Mouse (Mus musculus): ENCODE data around the gene Fzr1. TPM values are rescaled to one million over a fixed set of nuclear protein-coding genes. Genes with fewer than 3 reads are reported as not detected.

Gene Fzr1
- polyA plus RNA-seq, 1 experiment: 32.6 TPM

GRCm38 (mm10) chr10:81358841-81359240 is 19.5 kb downstream of the Fzr1 start:
- Histone ChIP-seq H3K4me3 (ENCODE audit: insufficient read depth, low read length) (peak overlapping the region; percentile 76), H3K27ac (ENCODE audit: insufficient read depth, low read depth, low read length) (peak overlapping the region; percentile 99), H3K4me1 (ENCODE audit: control insufficient read depth, insufficient read depth, low read length) (peaks cover 37% of the 10 kb centered on the region)
- TF ChIP-seq CTCF (IDR thresholded peaks at IDR 0.05; ENCODE audit: low read depth, low read length) (no peak), POLR2A (IDR thresholded peaks at IDR 0.05; ENCODE audit: borderline replicate concordance, low read depth, low read length) (no peak)

GRCm38 (mm10) chr10:81358209-81358608 is 20.1 kb downstream of the Fzr1 start:
- Histone ChIP-seq H3K4me1 (ENCODE audit: control insufficient read depth, insufficient read depth, low read length) (peaks cover 40% of the 10 kb centered on the region), H3K4me3 (ENCODE audit: insufficient read depth, low read length) (peak overlapping the region; percentile 76), H3K27ac (ENCODE audit: insufficient read depth, low read depth, low read length) (peak overlapping the region; percentile 99)
- TF ChIP-seq POLR2A (IDR thresholded peaks at IDR 0.05; ENCODE audit: borderline replicate concordance, low read depth, low read length): no peak
- no peak for TF ChIP-seq CTCF (IDR thresholded peaks at IDR 0.05; ENCODE audit: low read depth, low read length)

GRCm38 (mm10) chr10:81356991-81357844 is 21.1 kb downstream of the Fzr1 start, which contains the start of gene Mfsd12:
Gene Mfsd12, plus strand, starts transcription at chr10:81357491.
- Histone ChIP-seq H3K4me3 (ENCODE audit: insufficient read depth, low read length) (peak within 1 kb of the TSS; percentile 76), H3K27ac (ENCODE audit: insufficient read depth, low read depth, low read length) (peak within 1 kb of the TSS; percentile 99), H3K4me1 (ENCODE audit: control insufficient read depth, insufficient read depth, low read length) (peaks cover 39% of the 10 kb centered on the region)
- TF ChIP-seq POLR2A (IDR thresholded peaks at IDR 0.05; ENCODE audit: borderline replicate concordance, low read depth, low read length) (no peak), CTCF (IDR thresholded peaks at IDR 0.05; ENCODE audit: low read depth, low read length) (no peak)

DNA sequence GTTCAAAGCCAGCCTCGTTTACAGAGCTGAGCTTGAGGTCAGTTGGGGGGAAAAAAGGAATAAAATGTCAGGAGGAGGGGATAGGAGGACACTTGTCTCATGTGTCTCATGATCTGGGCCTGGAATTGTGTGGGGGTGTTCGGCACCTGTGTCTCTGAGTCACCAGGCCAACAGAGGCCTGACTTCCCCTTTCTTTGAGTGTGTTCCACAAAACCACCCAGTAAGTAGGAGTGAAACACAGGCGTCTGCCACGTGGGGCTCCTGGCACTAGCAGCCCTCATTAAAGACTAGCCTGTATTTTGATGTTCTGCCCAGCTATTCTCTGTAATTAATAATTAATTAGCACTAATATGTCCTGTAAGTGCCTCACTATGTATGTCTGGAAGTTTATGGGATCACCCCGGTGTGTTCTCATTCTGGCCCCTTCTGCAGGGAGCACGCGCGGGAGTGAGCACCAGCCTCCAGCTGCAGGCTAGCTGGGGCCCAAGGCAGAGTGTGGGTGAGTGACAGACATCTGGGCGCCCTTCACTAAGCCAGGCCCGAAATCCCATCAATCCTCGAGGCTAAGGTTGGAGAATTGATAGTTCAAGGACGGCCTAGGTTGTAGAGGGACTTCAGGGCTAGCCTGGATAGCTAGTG is 21.8 kb downstream of the Fzr1 start:
- Histone ChIP-seq H3K27ac (ENCODE audit: insufficient read depth, low read depth, low read length) (peak overlapping the region; percentile 98), H3K4me1 (ENCODE audit: control insufficient read depth, insufficient read depth, low read length) (peaks cover 41% of the 10 kb centered on the region), H3K4me3 (ENCODE audit: insufficient read depth, low read length) (peak overlapping the region; percentile 66)
- TF ChIP-seq CTCF (IDR thresholded peaks at IDR 0.05; ENCODE audit: low read depth, low read length): no peak
- no peak for TF ChIP-seq POLR2A (IDR thresholded peaks at IDR 0.05; ENCODE audit: borderline replicate concordance, low read depth, low read length)

GRCm38 (mm10) chr10:81355533-81355932 is 22.8 kb downstream of the Fzr1 start:
- Histone ChIP-seq H3K27ac (ENCODE audit: insufficient read depth, low read depth, low read length) (peak overlapping the region; percentile 98), H3K4me3 (ENCODE audit: insufficient read depth, low read length) (no peak overlapping the region), H3K4me1 (ENCODE audit: control insufficient read depth, insufficient read depth, low read length) (peaks cover 40% of the 10 kb centered on the region)
- TF ChIP-seq CTCF (IDR thresholded peaks at IDR 0.05; ENCODE audit: low read depth, low read length) (no peak), POLR2A (IDR thresholded peaks at IDR 0.05; ENCODE audit: borderline replicate concordance, low read depth, low read length) (no peak)

GRCm38 (mm10) chr10:81354738-81355477 is 23.4 kb downstream of the Fzr1 start:
- peak overlapping the region; percentile 98 for H3K27ac ChIP-seq (ENCODE audit: insufficient read depth, low read depth, low read length)
- peaks cover 40% of the 10 kb centered on the region for H3K4me1 ChIP-seq (ENCODE audit: control insufficient read depth, insufficient read depth, low read length)
- no peak overlapping the region for H3K4me3 ChIP-seq (ENCODE audit: insufficient read depth, low read length)
- no peak for TF ChIP-seq POLR2A (IDR thresholded peaks at IDR 0.05; ENCODE audit: borderline replicate concordance, low read depth, low read length)
- no peak for TF ChIP-seq CTCF (IDR thresholded peaks at IDR 0.05; ENCODE audit: low read depth, low read length)

GRCm38 (mm10) chr10:81351678-81352291 is 26.5 kb downstream of the Fzr1 start:
- TF ChIP-seq CTCF (IDR thresholded peaks at IDR 0.05; ENCODE audit: low read depth, low read length) (no peak), POLR2A (IDR thresholded peaks at IDR 0.05; ENCODE audit: borderline replicate concordance, low read depth, low read length) (no peak)
- H3K27ac ChIP-seq (ENCODE audit: insufficient read depth, low read depth, low read length): peak overlapping the region; percentile 59
- H3K4me1 ChIP-seq (ENCODE audit: control insufficient read depth, insufficient read depth, low read length): peaks cover 40% of the 10 kb centered on the region
- H3K4me3 ChIP-seq (ENCODE audit: insufficient read depth, low read length): peak overlapping the region; percentile 7; the same call in 1 of the 2 replicates

GRCm38 (mm10) chr10:81350351-81351063 is 27.8 kb downstream of the Fzr1 start, which contains the start of gene Hmg20b:
Gene Hmg20b, minus strand, starts transcription at chr10:81350480.
- peak within 1 kb of the TSS; percentile 62 for H3K27ac ChIP-seq (ENCODE audit: insufficient read depth, low read depth, low read length)
- peak within 1 kb of the TSS; percentile 93 for H3K4me3 ChIP-seq (ENCODE audit: insufficient read depth, low read length)
- peaks cover 33% of the 10 kb centered on the region for H3K4me1 ChIP-seq (ENCODE audit: control insufficient read depth, insufficient read depth, low read length)
- peak; percentile 98 for TF ChIP-seq CTCF (IDR thresholded peaks at IDR 0.05; ENCODE audit: low read depth, low read length)
- TF ChIP-seq POLR2A (IDR thresholded peaks at IDR 0.05; ENCODE audit: borderline replicate concordance, low read depth, low read length): no peak

All from bone marrow macrophage, adult 2 months (primary cell).